Mouse (Mus musculus) forebrain, embryonic 11.5 days (tissue): Measurements from ENCODE around the gene Pphln1. TPM values are rescaled to one million over a fixed set of nuclear protein-coding genes. Genes with fewer than 3 reads are reported as not detected.
"Not testable (repeated sequence)": the region's sequence is repeated elsewhere in the genome, so short reads cannot be mapped to it uniquely, and the experiment has no call there.

ENCODE experiments used
- ATAC-seq: fragments of 200-750 bp; cut with Nextera tagmentation; replicated peaks from 2 replicates; pipeline ENCODE4 v1.8.0; 2017; ENCODE audit warnings: moderate TSS enrichment; ENCODE audit not compliant: low FRiP score
- DNase-seq: peaks from one replicate; pipeline ENCODE4 v3.0.0-alpha.2; 2017; ENCODE audit warnings: low spot score
- H3K27ac ChIP-seq: fragments of 300-500 bp; sonication (generic); 2 replicates; pipeline ENCODE4 v1.5.1; 2014; ENCODE audit warnings: low read depth, low read length
- H3K27me3 ChIP-seq: fragments of 300-500 bp; sonication (generic); 2 replicates; pipeline ENCODE4 v1.6.1; 2014; ENCODE audit warnings: mild to moderate bottlenecking, low read length, mixed read lengths; ENCODE audit not compliant: control insufficient read depth, insufficient read depth
- H3K36me3 ChIP-seq: fragments of 300-500 bp; sonication (generic); 2 replicates; pipeline ENCODE4 v1.6.1; 2014; ENCODE audit warnings: mild to moderate bottlenecking, low read length, moderate library complexity, mixed read lengths; ENCODE audit not compliant: control insufficient read depth, insufficient read depth
- H3K4me1 ChIP-seq: fragments of 300-500 bp; sonication (generic); replicated peaks from 2 replicates; pipeline ENCODE4 v1.6.1; 2014; ENCODE audit warnings: low read length, mixed read lengths; ENCODE audit not compliant: control insufficient read depth, insufficient read depth
- H3K4me2 ChIP-seq: fragments of 300-500 bp; sonication (generic); 2 replicates; pipeline ENCODE4 v1.6.1; 2014; ENCODE audit warnings: low read depth, mild to moderate bottlenecking, low read length, moderate library complexity, mixed read lengths; ENCODE audit not compliant: severe bottlenecking
- H3K4me3 ChIP-seq: fragments of 300-500 bp; sonication (generic); 2 replicates; pipeline ENCODE4 v1.5.1; 2014; ENCODE audit warnings: low read depth, low read length
- H3K9ac ChIP-seq: fragments of 300-500 bp; sonication (generic); 2 replicates; pipeline ENCODE4 v1.6.1; 2014; ENCODE audit warnings: low read length
- H3K9me3 ChIP-seq: fragments of 300-500 bp; sonication (generic); 2 replicates; pipeline ENCODE4 v1.6.1; 2016; ENCODE audit warnings: low read length, mixed read lengths; ENCODE audit not compliant: control insufficient read depth
- WGBS: fragments of 180-500 bp; shearing (Covaris S2); extraction: QIAGEN DNeasy Blood & Tissue Kit; methylation state at CpG from one replicate; pipeline ENCODE4 v1.1.7; 2014; 5-methylcytosine and 5-hydroxymethylcytosine counted together
- polyA plus RNA-seq: library from polyadenylated mRNA; unstranded; fragments of >200 nt; fragmentation: Nextera tagmentation; extraction: Ambion mirVana; gene quantifications from 2 replicates; pipeline ENCODE4 v1.2.1, GENCODE M21; 2014

Gene Pphln1
- 71.5 and 79.9 TPM in 2 replicates for polyA plus RNA-seq

GRCm38 (mm10) chr15:93397826-93398698 lies at the start of gene Pphln1, which contains the start of gene Zcrb1:
Gene Pphln1 (plus strand): TSS chr15:93398350.
Gene Zcrb1 (minus strand): TSS chr15:93398334.
- peak; percentile 92 for ATAC-seq
- H3K9ac ChIP-seq: peak within 1 kb of the TSS; percentile 91

GRCm38 (mm10) chr15:93358346-93359095 lies 39.6 kb upstream of the Pphln1 start:
- no peak for ATAC-seq
- Histone ChIP-seq H3K9ac (no peak overlapping the region), H3K27me3 (no peaks in the 10 kb centered on the region), H3K4me3 (no peak overlapping the region), H3K36me3 (no peaks in the 10 kb centered on the region), H3K4me1 (no peaks in the 10 kb centered on the region), H3K27ac (no peak overlapping the region), H3K9me3 (no peaks in the 10 kb centered on the region), H3K4me2 (no peak overlapping the region)
- no peak for DNase-seq
- WGBS: 92% methylated on average over 19 of the region's 19 CpGs

More at GRCm38 (mm10) chr15:93397826-93398698, at the start of gene Pphln1, which contains the start of gene Zcrb1:
- Histone ChIP-seq H3K4me1 (peaks cover 11% of the 10 kb centered on the region; the same call in 1 of the 2 replicates), H3K9me3 (no peaks in the 10 kb centered on the region), H3K27ac (peak within 1 kb of the TSS; percentile 65), H3K4me2 (peak within 1 kb of the TSS; percentile 67), H3K4me3 (peak within 1 kb of the TSS; percentile 96), H3K27me3 (no peaks in the 10 kb centered on the region), H3K36me3 (no peaks in the 10 kb centered on the region; the same call in 1 of the 2 replicates)
- under 1% methylated on average over 98 of the region's 100 CpGs for WGBS
- DNase-seq: peak; percentile 92

DNA sequence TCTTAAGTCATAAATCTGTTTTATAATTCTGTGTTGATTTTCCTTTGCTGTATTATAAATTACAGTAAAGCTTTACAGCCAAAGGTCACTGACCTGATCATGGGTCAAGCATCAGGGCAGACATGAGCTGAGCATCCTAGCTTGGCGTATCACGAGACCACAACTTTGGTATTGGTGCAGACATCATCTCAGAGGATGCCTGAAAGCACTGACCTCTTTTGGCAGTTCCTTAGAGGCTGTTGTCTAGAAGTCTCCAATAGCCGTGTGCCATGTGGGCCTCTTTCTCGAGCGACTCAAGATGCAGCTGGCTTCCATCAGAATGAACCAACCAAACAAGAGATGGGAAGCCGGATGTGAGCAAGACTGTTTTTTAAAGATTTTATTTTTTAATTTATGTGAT lies 32.6 kb upstream of the Pphln1 start:
- Histone ChIP-seq H3K9ac (no peak overlapping the region), H3K4me1 (no peaks in the 10 kb centered on the region), H3K36me3 (no peaks in the 10 kb centered on the region), H3K27me3 (no peaks in the 10 kb centered on the region), H3K4me2 (no peak overlapping the region), H3K27ac (no peak overlapping the region), H3K4me3 (no peak overlapping the region), H3K9me3 (no peaks in the 10 kb centered on the region)
- no peak for ATAC-seq
- 94% methylated on average over 6 of the region's 6 CpGs for WGBS
- no peak for DNase-seq

DNA sequence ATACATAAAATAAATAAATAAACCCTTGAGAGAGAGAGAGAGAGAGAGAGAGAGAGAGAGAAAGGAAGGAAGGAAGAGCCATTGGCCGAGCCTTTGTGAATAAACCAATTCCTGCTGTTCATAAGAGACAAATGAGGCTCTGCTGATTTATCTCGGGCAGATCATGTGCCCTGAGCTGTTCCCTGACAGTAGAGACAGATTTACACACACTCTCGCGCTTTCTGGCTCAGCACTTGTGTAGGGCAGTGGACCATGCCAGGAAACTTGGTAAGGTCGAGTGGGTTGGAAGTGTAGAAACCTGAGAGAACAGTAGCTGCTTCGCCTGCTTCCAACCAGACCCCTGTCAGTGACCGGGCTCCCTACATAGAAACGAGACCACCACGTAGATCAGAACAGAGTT lies 29.6 kb upstream of the Pphln1 start:
- H3K36me3 ChIP-seq: no peaks in the 10 kb centered on the region
- H3K4me2 ChIP-seq: no peak overlapping the region
- no peak for ATAC-seq
- no peak overlapping the region for H3K27ac ChIP-seq
- no peaks in the 10 kb centered on the region for H3K9me3 ChIP-seq
- 83% methylated on average over 9 of the region's 9 CpGs for WGBS
- H3K27me3 ChIP-seq: no peaks in the 10 kb centered on the region
- no peaks in the 10 kb centered on the region for H3K4me1 ChIP-seq
- H3K9ac ChIP-seq: no peak overlapping the region
- no peak for DNase-seq
- H3K4me3 ChIP-seq: no peak overlapping the region

GRCm38 (mm10) chr15:93371838-93372237 lies 26.3 kb upstream of the Pphln1 start:
- WGBS: 84% methylated on average over 2 of the region's 2 CpGs
- DNase-seq (no peak), ATAC-seq (no peak)
- Histone ChIP-seq H3K27me3 (no peaks in the 10 kb centered on the region), H3K36me3 (no peaks in the 10 kb centered on the region), H3K4me3 (no peak overlapping the region), H3K9me3 (no peaks in the 10 kb centered on the region), H3K9ac (no peak overlapping the region), H3K4me1 (no peaks in the 10 kb centered on the region), H3K27ac (no peak overlapping the region), H3K4me2 (no peak overlapping the region)

DNA sequence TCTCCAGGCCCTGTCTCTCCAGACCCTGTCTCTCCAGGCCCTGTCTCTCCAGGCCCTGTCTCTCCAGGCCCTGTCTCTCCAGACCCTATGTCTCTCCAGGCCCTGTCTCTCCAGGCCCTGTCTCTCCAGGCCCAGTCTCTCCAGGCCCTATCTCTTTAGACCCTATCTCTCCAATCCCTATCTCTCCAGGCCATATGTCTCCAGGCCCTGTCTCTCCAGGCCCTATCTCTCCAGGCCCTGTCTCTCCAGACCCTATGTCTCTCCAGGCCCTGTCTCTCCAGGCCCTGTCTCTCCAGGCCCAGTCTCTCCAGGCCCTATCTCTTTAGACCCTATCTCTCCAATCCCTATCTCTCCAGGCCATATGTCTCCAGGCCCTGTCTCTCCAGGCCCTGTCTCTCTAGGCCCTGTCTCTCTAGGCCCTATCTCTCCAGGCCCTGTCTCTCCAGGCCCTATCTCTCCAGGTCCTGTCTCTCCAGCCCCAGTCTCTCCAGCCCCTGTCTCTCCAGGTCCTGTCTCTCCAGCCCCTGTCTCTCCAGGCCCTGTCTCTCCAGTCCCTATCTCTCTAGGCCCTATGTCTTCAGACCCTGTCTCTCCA lies 25.5 kb upstream of the Pphln1 start:
- H3K4me1 ChIP-seq, H3K27ac ChIP-seq, H3K9me3 ChIP-seq, H3K27me3 ChIP-seq, H3K4me2 ChIP-seq, H3K9ac ChIP-seq, H3K36me3 ChIP-seq, ATAC-seq, DNase-seq, H3K4me3 ChIP-seq: not testable (repeated sequence)

DNA sequence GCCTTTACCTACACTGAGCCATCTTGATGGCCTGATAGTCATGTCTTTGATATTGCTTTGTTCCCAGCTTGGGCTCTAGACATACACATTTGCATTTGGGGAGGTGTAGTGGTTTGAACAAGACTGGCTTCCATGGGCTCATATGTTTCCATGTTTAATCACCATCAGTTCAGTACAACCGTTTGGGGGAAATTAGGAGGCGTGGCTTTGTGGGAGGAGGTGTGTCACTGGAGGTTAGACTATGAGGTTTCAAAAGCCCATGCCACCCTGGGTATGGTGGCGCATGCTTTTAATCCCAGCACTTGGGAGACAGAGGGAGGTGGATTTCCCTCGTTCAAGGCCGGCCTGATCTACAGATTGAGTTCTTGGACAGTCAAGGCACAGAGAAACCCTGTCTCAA lies 22.5 kb upstream of the Pphln1 start:
- H3K9me3 ChIP-seq: no peaks in the 10 kb centered on the region
- DNase-seq (no peak), ATAC-seq (no peak)
- no peak overlapping the region for H3K4me3 ChIP-seq
- H3K27ac ChIP-seq: no peak overlapping the region
- H3K4me2 ChIP-seq: no peak overlapping the region
- H3K4me1 ChIP-seq: no peaks in the 10 kb centered on the region
- no peaks in the 10 kb centered on the region for H3K27me3 ChIP-seq
- WGBS: 92% methylated on average over 5 of the region's 5 CpGs
- H3K36me3 ChIP-seq: no peaks in the 10 kb centered on the region
- no peak overlapping the region for H3K9ac ChIP-seq

- Histone ChIP-seq H3K9ac (no peak overlapping the region), H3K9me3 (no peaks in the 10 kb centered on the region), H3K4me1 (no peaks in the 10 kb centered on the region), H3K27me3 (no peaks in the 10 kb centered on the region), H3K4me2 (no peak overlapping the region), H3K4me3 (no peak overlapping the region), H3K27ac (no peak overlapping the region), H3K36me3 (no peaks in the 10 kb centered on the region)
- DNase-seq (no peak), ATAC-seq (no peak)
- 76% methylated on average over 3 of the region's 3 CpGs for WGBS
Observed at GRCm38 (mm10) chr15:93379177-93379576, 19.0 kb upstream of the Pphln1 start.
